Mouse (Mus musculus) midbrain, postnatal 0 days (tissue): ENCODE data around the gene Ang. TPM values are rescaled to one million over a fixed set of nuclear protein-coding genes. Genes with fewer than 3 reads are reported as not detected.

Experiments
- ATAC-seq: fragments of 200-750 bp; cut with Nextera tagmentation; 2 replicates; pipeline ENCODE4 v1.8.0; 2017; ENCODE audit warnings: moderate number of reproducible peaks, mild to moderate bottlenecking, moderate TSS enrichment, moderate library complexity; ENCODE audit not compliant: low FRiP score
- DNase-seq: peaks from one replicate; pipeline ENCODE4 v3.0.0-alpha.2; 2015; ENCODE audit warnings: low spot score
- H3K27ac ChIP-seq: fragments of 300-500 bp; sonication (generic); 2 replicates; pipeline ENCODE4 v1.5.1; 2014; ENCODE audit warnings: low read depth, mild to moderate bottlenecking, low read length, mixed read lengths
- H3K27me3 ChIP-seq: fragments of 300-500 bp; sonication (generic); 2 replicates; pipeline ENCODE4 v1.6.1; 2014; ENCODE audit warnings: low read length, control low read depth, mixed read lengths; ENCODE audit not compliant: insufficient read depth
- H3K36me3 ChIP-seq: fragments of 300-500 bp; sonication (generic); 2 replicates; pipeline ENCODE4 v1.6.1; 2014; ENCODE audit warnings: low read length, control low read depth, mixed read lengths; ENCODE audit not compliant: insufficient read depth
- H3K4me1 ChIP-seq: fragments of 300-500 bp; sonication (generic); 2 replicates; pipeline ENCODE4 v1.6.1; 2014; ENCODE audit warnings: mild to moderate bottlenecking, control low read depth, antibody characterized with exemption, low read length, mixed read lengths; ENCODE audit not compliant: insufficient read depth
- H3K4me2 ChIP-seq: fragments of 300-500 bp; sonication (generic); 2 replicates; pipeline ENCODE4 v1.6.1; 2014; ENCODE audit warnings: low read depth, mild to moderate bottlenecking, low read length, mixed read lengths; ENCODE audit not compliant: poor library complexity, severe bottlenecking
- H3K4me3 ChIP-seq: fragments of 300-500 bp; sonication (generic); 2 replicates; pipeline ENCODE4 v1.5.1; 2014; ENCODE audit warnings: low read depth, mild to moderate bottlenecking, low read length, moderate library complexity
- H3K9ac ChIP-seq: fragments of 300-500 bp; sonication (generic); replicated peaks from 2 replicates; pipeline ENCODE4 v1.6.1; 2014; ENCODE audit warnings: mild to moderate bottlenecking, low read length, moderate library complexity, mixed read lengths; ENCODE audit not compliant: poor library complexity, severe bottlenecking
- H3K9me3 ChIP-seq: fragments of 300-500 bp; sonication (generic); 2 replicates; pipeline ENCODE4 v1.6.1; 2016; ENCODE audit warnings: low read length, control low read depth
- CTCF ChIP-seq: IDR thresholded peaks from 2 replicates; pipeline ENCODE4 v1.5.1; 2016; ENCODE audit warnings: antibody characterized with exemption, mild to moderate bottlenecking
- WGBS: fragments of 180-500 bp; shearing (Covaris S2); extraction: QIAGEN DNeasy Blood & Tissue Kit; methylation state at CpG from one replicate; pipeline ENCODE4 v1.1.7; 2014; 5-methylcytosine and 5-hydroxymethylcytosine counted together
- polyA plus RNA-seq: library from polyadenylated mRNA; unstranded; fragments of >200 nt; fragmentation: Nextera tagmentation; extraction: Ambion mirVana; gene quantifications from 2 replicates; pipeline ENCODE4 v1.2.1, GENCODE M21; 2015
- total RNA-seq: library from RNA; depleted of rRNA; stranded (reverse); fragments of >200 nt; gene quantifications from 2 replicates; pipeline ENCODE4 v1.2.3, GENCODE M21; 2014; rRNA removed

The Ang gene
- total RNA-seq (2.1 and 3.2 TPM in 2 replicates), polyA plus RNA-seq (2.3 and 3.3 TPM in 2 replicates)

GRCm38 (mm10) chr14:51090921-51091900, at the start of gene Ang, which contains the start of gene Rnase4:
Gene Ang, plus strand, starts transcription at chr14:51091150.
Gene Rnase4, plus strand, starts transcription at chr14:51091077.
- peak; percentile 55 for DNase-seq
- TF ChIP-seq CTCF = no peak
- no peaks in the 10 kb centered on the region for H3K27me3 ChIP-seq
- H3K9ac ChIP-seq = peak within 1 kb of the TSS; percentile 62
- peak within 1 kb of the TSS; percentile 64 for H3K4me2 ChIP-seq
- H3K4me3 ChIP-seq = peak within 1 kb of the TSS; percentile 74
- no peaks in the 10 kb centered on the region for H3K9me3 ChIP-seq
- peak; percentile 47 for ATAC-seq
- peak within 1 kb of the TSS; percentile 82 for H3K27ac ChIP-seq
- no peaks in the 10 kb centered on the region for H3K36me3 ChIP-seq
- WGBS = 7% methylated on average over 33 of the region's 33 CpGs
- H3K4me1 ChIP-seq = no peaks in the 10 kb centered on the region

- no peak within 1 kb of the TSS for H3K27ac ChIP-seq
- no peaks in the 10 kb centered on the region for H3K9me3 ChIP-seq
- no peak for TF ChIP-seq CTCF
- no peaks in the 10 kb centered on the region for H3K27me3 ChIP-seq
- WGBS = 74% methylated on average over 6 of the region's 6 CpGs
- no peak within 1 kb of the TSS for H3K4me3 ChIP-seq
- no peaks in the 10 kb centered on the region for H3K4me1 ChIP-seq
- no peaks in the 10 kb centered on the region for H3K36me3 ChIP-seq
- ATAC-seq (no peak), DNase-seq (no peak)
- H3K4me2 ChIP-seq = no peak within 1 kb of the TSS
- H3K9ac ChIP-seq = no peak within 1 kb of the TSS
Observed at GRCm38 (mm10) chr14:51041769-51042168, 49.2 kb upstream of the Ang start, which contains the start of gene Rnase9. Gene Rnase9, minus strand, starts transcription at chr14:51041869.

GRCm38 (mm10) chr14:51047846-51048245, 43.1 kb upstream of the Ang start:
- Histone ChIP-seq H3K4me3 (no peak overlapping the region), H3K4me2 (no peak overlapping the region), H3K9ac (no peak overlapping the region), H3K4me1 (no peaks in the 10 kb centered on the region), H3K36me3 (no peaks in the 10 kb centered on the region), H3K9me3 (no peaks in the 10 kb centered on the region), H3K27me3 (no peaks in the 10 kb centered on the region), H3K27ac (no peak overlapping the region)
- WGBS = 70% methylated on average over 5 of the region's 5 CpGs
- TF ChIP-seq CTCF = no peak
- no peak for DNase-seq
- no peak for ATAC-seq

GRCm38 (mm10) chr14:51050063-51050462, 40.9 kb upstream of the Ang start, which contains the start of gene Rnase11:
Gene Rnase11, minus strand, starts transcription at chr14:51050163.
- Histone ChIP-seq H3K27ac (no peak within 1 kb of the TSS), H3K4me3 (no peak within 1 kb of the TSS), H3K9me3 (no peaks in the 10 kb centered on the region), H3K36me3 (no peaks in the 10 kb centered on the region), H3K4me1 (no peaks in the 10 kb centered on the region), H3K4me2 (no peak within 1 kb of the TSS), H3K9ac (no peak within 1 kb of the TSS), H3K27me3 (no peaks in the 10 kb centered on the region)
- no peak for ATAC-seq
- DNase-seq = no peak
- no peak for TF ChIP-seq CTCF
- WGBS = 82% methylated on average over 2 of the region's 2 CpGs

GRCm38 (mm10) chr14:51051941-51052340, 39.0 kb upstream of the Ang start:
- no peaks in the 10 kb centered on the region for H3K27me3 ChIP-seq
- H3K9me3 ChIP-seq = no peaks in the 10 kb centered on the region
- H3K9ac ChIP-seq = no peak overlapping the region
- 72% methylated on average over 5 of the region's 5 CpGs for WGBS
- no peaks in the 10 kb centered on the region for H3K4me1 ChIP-seq
- H3K4me2 ChIP-seq = no peak overlapping the region
- H3K27ac ChIP-seq = no peak overlapping the region
- H3K36me3 ChIP-seq = no peaks in the 10 kb centered on the region
- no peak for DNase-seq
- no peak for ATAC-seq
- no peak for TF ChIP-seq CTCF
- H3K4me3 ChIP-seq = no peak overlapping the region

- Histone ChIP-seq H3K4me3 (no peak overlapping the region), H3K9me3 (no peaks in the 10 kb centered on the region), H3K9ac (no peak overlapping the region), H3K27ac (no peak overlapping the region), H3K4me1 (no peaks in the 10 kb centered on the region), H3K4me2 (no peak overlapping the region), H3K27me3 (no peaks in the 10 kb centered on the region), H3K36me3 (no peaks in the 10 kb centered on the region)
- TF ChIP-seq CTCF = no peak
- no peak for ATAC-seq
- WGBS = 53% methylated on average over 5 of the region's 5 CpGs
- DNase-seq = no peak
Observed at GRCm38 (mm10) chr14:51053176-51053575, 37.8 kb upstream of the Ang start.
